Mouse (Mus musculus) embryonic facial prominence, embryonic 11.5 days (tissue): ENCODE data around the gene Tet3. TPM values are rescaled to one million over a fixed set of nuclear protein-coding genes. Genes with fewer than 3 reads are reported as not detected.

Experiments used
- ATAC-seq: fragments of 200-750 bp; cut with Nextera tagmentation; replicated peaks from 2 replicates; pipeline ENCODE4 v1.8.0; 2017; ENCODE audit warnings: low read depth; ENCODE audit not compliant: insufficient number of reproducible peaks, low FRiP score, low TSS enrichment
- DNase-seq: peaks from one replicate; pipeline ENCODE4 v3.0.0-alpha.2; 2015; ENCODE audit warnings: low spot score
- H3K27ac ChIP-seq: fragments of 300-500 bp; sonication (generic); replicated peaks from 2 replicates; pipeline ENCODE4 v1.5.1; 2014; ENCODE audit warnings: mild to moderate bottlenecking, low read depth, low read length, control low read depth
- H3K27me3 ChIP-seq: fragments of 300-500 bp; sonication (generic); 2 replicates; pipeline ENCODE4 v1.6.1; 2014; ENCODE audit warnings: mild to moderate bottlenecking, low read length, moderate library complexity, mixed read lengths; ENCODE audit not compliant: control insufficient read depth, insufficient read depth
- H3K36me3 ChIP-seq: fragments of 300-500 bp; sonication (generic); replicated peaks from 2 replicates; pipeline ENCODE4 v1.6.1; 2014; ENCODE audit warnings: low read depth, mild to moderate bottlenecking, low read length, moderate library complexity, mixed read lengths; ENCODE audit not compliant: control insufficient read depth, insufficient read depth
- H3K4me1 ChIP-seq: fragments of 300-500 bp; sonication (generic); 2 replicates; pipeline ENCODE4 v1.6.1; 2014; ENCODE audit warnings: low read length, mixed read lengths; ENCODE audit not compliant: control insufficient read depth, insufficient read depth
- H3K4me2 ChIP-seq: fragments of 300-500 bp; sonication (generic); 2 replicates; pipeline ENCODE4 v1.6.1; 2014; ENCODE audit warnings: low read depth, mild to moderate bottlenecking, control low read depth, low read length, moderate library complexity
- H3K4me3 ChIP-seq: fragments of 300-500 bp; sonication (generic); 2 replicates; pipeline ENCODE4 v1.5.1; 2014; ENCODE audit warnings: low read depth, low read length, control low read depth
- H3K9ac ChIP-seq: fragments of 300-500 bp; sonication (generic); replicated peaks from 2 replicates; pipeline ENCODE4 v1.6.1; 2014; ENCODE audit warnings: mild to moderate bottlenecking, control low read depth, low read length
- H3K9me3 ChIP-seq: fragments of 300-500 bp; sonication (generic); replicated peaks from 2 replicates; pipeline ENCODE4 v1.6.1; 2016; ENCODE audit warnings: mild to moderate bottlenecking, low read length, inconsistent platforms, mixed read lengths; ENCODE audit not compliant: control insufficient read depth
- WGBS: fragments of 180-500 bp; shearing (Covaris S2); extraction: QIAGEN DNeasy Blood & Tissue Kit; methylation state at CpG from one replicate; pipeline ENCODE4 v1.1.7; 2014; 5-methylcytosine and 5-hydroxymethylcytosine counted together
- polyA plus RNA-seq: library from polyadenylated mRNA; unstranded; fragments of >200 nt; fragmentation: Nextera tagmentation; extraction: Ambion mirVana; gene quantifications from 2 replicates; pipeline ENCODE4 v1.2.1, GENCODE M21; 2014

Tet3 gene
- polyA plus RNA-seq, 1 experiment from 2014 or later, result 24.3 TPM

- H3K4me3 ChIP-seq, result no peak overlapping the region
- no peak overlapping the region for H3K27ac ChIP-seq
- no peaks in the 10 kb centered on the region; the same call in 1 of the 2 replicates for H3K4me1 ChIP-seq
- DNase-seq (no peak), ATAC-seq (no peak)
- WGBS, result 31% methylated on average over 11 of the region's 11 CpGs
- H3K27me3 ChIP-seq, result no peaks in the 10 kb centered on the region
- no peaks in the 10 kb centered on the region for H3K36me3 ChIP-seq
- H3K9me3 ChIP-seq, result no peaks in the 10 kb centered on the region
- H3K9ac ChIP-seq, result no peak overlapping the region
- no peak overlapping the region for H3K4me2 ChIP-seq
Measured at GRCm38 (mm10) chr6:83421866-83422649, 36.8 kb downstream of the Tet3 start.

GRCm38 (mm10) chr6:83419516-83419915 lies 39.4 kb downstream of the Tet3 start:
- Histone ChIP-seq H3K4me2 (no peak overlapping the region), H3K4me1 (no peaks in the 10 kb centered on the region; the same call in 1 of the 2 replicates)
- 91% methylated on average over 3 of the region's 3 CpGs for WGBS

GRCm38 (mm10) chr6:83417531-83417930 lies 41.4 kb downstream of the Tet3 start:
- WGBS, result 75% methylated on average over 3 of the region's 3 CpGs
- Histone ChIP-seq H3K27me3 (no peaks in the 10 kb centered on the region), H3K4me2 (no peak overlapping the region), H3K9ac (no peak overlapping the region), H3K4me3 (no peak overlapping the region), H3K27ac (no peak overlapping the region), H3K36me3 (no peaks in the 10 kb centered on the region), H3K9me3 (no peaks in the 10 kb centered on the region), H3K4me1 (peaks cover 4% of the 10 kb centered on the region)
- DNase-seq (no peak), ATAC-seq (no peak)

More at GRCm38 (mm10) chr6:83419516-83419915, 39.4 kb downstream of the Tet3 start:
- Histone ChIP-seq H3K9me3 (no peaks in the 10 kb centered on the region), H3K27ac (no peak overlapping the region), H3K27me3 (no peaks in the 10 kb centered on the region), H3K4me3 (no peak overlapping the region), H3K9ac (no peak overlapping the region), H3K36me3 (no peaks in the 10 kb centered on the region)
- DNase-seq (no peak), ATAC-seq (no peak)

- H3K27me3 ChIP-seq, result no peaks in the 10 kb centered on the region
- H3K27ac ChIP-seq, result no peak overlapping the region
- no peak for DNase-seq
- H3K9me3 ChIP-seq, result no peaks in the 10 kb centered on the region
- no peaks in the 10 kb centered on the region for H3K36me3 ChIP-seq
- H3K4me2 ChIP-seq, result no peak overlapping the region
- no peak overlapping the region for H3K4me3 ChIP-seq
- H3K9ac ChIP-seq, result no peak overlapping the region
- H3K4me1 ChIP-seq, result peaks cover 4% of the 10 kb centered on the region
- 85% methylated on average over 2 of the region's 2 CpGs for WGBS
- no peak for ATAC-seq
Measured at GRCm38 (mm10) chr6:83417104-83417502, 41.8 kb downstream of the Tet3 start.

- no peak overlapping the region for H3K9ac ChIP-seq
- no peak overlapping the region for H3K4me3 ChIP-seq
- peaks cover 4% of the 10 kb centered on the region for H3K4me1 ChIP-seq
- no peak for DNase-seq
- no peak overlapping the region for H3K27ac ChIP-seq
- 86% methylated on average over 3 of the region's 3 CpGs for WGBS
- no peak overlapping the region for H3K4me2 ChIP-seq
- no peaks in the 10 kb centered on the region for H3K36me3 ChIP-seq
- no peaks in the 10 kb centered on the region for H3K27me3 ChIP-seq
- no peak for ATAC-seq
- no peaks in the 10 kb centered on the region for H3K9me3 ChIP-seq
Measured at GRCm38 (mm10) chr6:83416261-83417103, 42.4 kb downstream of the Tet3 start.

- Histone ChIP-seq H3K4me3 (no peak overlapping the region), H3K4me2 (no peak overlapping the region), H3K27ac (no peak overlapping the region), H3K36me3 (no peaks in the 10 kb centered on the region), H3K9ac (no peak overlapping the region), H3K4me1 (peaks cover 6% of the 10 kb centered on the region), H3K9me3 (no peaks in the 10 kb centered on the region), H3K27me3 (no peaks in the 10 kb centered on the region)
- ATAC-seq (no peak), DNase-seq (no peak)
- WGBS, result 90% methylated on average over 12 of the region's 12 CpGs
Measured at GRCm38 (mm10) chr6:83415356-83415940, 43.4 kb downstream of the Tet3 start.

GRCm38 (mm10) chr6:83414601-83415355 lies 44.1 kb downstream of the Tet3 start:
- WGBS, result 90% methylated on average over 9 of the region's 9 CpGs
- Histone ChIP-seq H3K4me2 (no peak overlapping the region), H3K9me3 (no peaks in the 10 kb centered on the region), H3K36me3 (no peaks in the 10 kb centered on the region), H3K4me1 (peaks cover 11% of the 10 kb centered on the region), H3K9ac (no peak overlapping the region), H3K27me3 (no peaks in the 10 kb centered on the region), H3K4me3 (no peak overlapping the region), H3K27ac (no peak overlapping the region)
- DNase-seq (no peak), ATAC-seq (no peak)
